Mouse (Mus musculus) B cell, adult 2 months (primary cell): ENCODE measurements around the gene Ak2.

Source experiments
- DNase-seq, 2 experiments: peaks; one replicate each; pipeline ENCODE4 v3.0.0; 2022

Gene Ak2

DNA sequence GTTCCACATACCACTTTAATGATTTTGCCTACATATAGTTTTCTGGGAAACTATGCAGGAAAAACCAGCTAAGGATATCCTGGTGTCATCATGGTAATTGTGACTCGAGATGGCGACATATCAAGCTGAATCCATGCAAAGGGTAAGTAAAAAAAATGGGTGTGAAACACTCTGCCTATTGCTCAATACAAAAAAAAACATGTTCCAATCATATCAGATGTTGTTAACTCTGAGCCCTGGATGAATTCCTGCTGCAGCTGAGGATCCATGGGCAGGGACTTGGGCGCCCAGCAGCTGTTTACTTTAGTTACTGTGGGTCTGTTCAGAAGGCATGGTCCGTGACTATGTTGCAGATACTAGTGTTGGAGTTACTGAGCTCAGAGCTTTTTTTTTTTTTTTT is 15.2 kb upstream of the Ak2 start:
- DNase-seq = no peak

- no peak for DNase-seq
Measured at GRCm38 (mm10) chr4:128977217-128977616, 14.5 kb upstream of the Ak2 start.

GRCm38 (mm10) chr4:128978634-128979033 is 13.1 kb upstream of the Ak2 start:
- no peak for DNase-seq

GRCm38 (mm10) chr4:128980890-128981832 is 10.6 kb upstream of the Ak2 start:
- peak; percentile 56 to 63 for DNase-seq

DNA sequence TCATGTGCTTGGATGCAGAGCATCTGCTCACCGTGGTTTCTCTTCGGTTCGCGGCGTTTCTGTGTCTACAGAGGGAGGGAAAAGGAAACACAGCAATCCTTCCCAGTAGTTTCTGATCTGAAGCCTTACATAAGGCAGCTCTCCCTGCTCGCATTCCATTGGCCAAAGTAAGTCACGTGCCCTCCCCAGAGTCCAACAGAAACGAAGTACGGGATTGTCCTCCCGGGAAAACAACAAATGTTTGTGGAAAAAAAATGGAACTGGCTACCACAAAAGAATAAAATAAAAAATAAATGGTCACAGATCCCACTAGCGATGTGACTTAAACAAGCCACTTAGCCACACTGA is 10.0 kb upstream of the Ak2 start:
- DNase-seq = no peak

GRCm38 (mm10) chr4:128983151-128983550 is 8.6 kb upstream of the Ak2 start:
- no peak for DNase-seq

DNA sequence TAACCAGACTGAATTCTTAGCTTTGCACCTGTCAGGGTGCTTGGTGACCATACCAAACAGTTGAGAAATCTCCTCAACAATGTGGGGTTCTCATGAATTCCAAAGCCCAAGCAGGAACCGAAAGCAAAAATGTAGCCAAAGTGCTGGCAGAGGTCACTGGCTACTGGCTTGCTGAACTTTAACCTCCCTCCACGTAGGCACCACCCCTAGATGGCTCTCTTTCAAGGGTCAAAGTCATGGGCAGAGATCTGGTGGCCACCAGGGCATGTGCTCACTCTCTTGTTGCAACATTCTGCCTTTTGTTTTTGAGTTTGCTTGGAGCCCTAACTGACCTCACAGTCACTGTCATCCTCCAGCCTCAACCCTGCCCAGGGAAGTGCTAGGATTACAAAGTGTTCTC is 8.1 kb upstream of the Ak2 start:
- no peak for DNase-seq

- DNase-seq = no peak
Measured at GRCm38 (mm10) chr4:128984600-128984999, 7.2 kb upstream of the Ak2 start.

GRCm38 (mm10) chr4:128988911-128989310 is 2.8 kb upstream of the Ak2 start:
- no peak for DNase-seq

DNA sequence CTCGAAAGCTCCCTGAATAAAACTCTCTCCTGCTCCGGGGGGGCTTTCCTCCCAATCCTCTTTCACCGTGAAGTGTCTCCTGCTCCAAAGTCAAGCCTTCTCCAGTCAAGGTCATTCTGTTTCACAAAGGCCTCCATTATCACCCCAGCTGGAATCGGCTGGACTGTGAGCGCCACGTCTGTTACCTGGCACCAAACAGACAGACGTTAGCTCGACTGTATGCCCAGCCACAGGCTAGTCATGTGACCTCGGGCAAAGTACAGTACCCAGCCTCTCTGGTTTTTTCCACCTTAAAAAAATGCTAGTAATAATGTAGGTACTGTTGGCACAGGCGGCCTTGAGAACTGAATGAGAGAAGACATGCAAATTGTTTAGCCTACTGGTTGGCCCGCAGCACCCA is 2.1 kb upstream of the Ak2 start:
- DNase-seq = no peak

DNA sequence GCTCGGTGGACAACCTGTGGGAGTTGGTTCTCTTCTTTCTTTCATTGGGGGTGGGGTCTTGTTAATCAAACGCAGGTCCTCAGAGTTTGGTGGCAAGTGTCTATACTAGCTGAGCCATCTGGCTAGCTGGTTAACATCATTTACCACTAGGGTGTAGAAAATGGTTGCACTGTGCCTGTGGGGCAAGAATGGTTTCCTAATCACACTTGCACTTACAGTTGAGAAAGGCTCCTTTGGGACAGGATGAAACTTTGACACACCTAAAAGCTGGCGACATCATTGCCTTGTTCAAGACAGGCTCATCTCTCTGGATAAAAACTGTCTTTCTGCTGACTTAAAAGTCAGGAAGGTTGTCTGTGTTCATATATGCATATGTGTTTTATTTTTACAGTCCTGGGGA is 418 bp downstream of the Ak2 start:
- DNase-seq = no peak

- peak; percentile 93 to 95 for DNase-seq
Measured at GRCm38 (mm10) chr4:128993025-128993662, 1.4 kb downstream of the Ak2 start.

DNA sequence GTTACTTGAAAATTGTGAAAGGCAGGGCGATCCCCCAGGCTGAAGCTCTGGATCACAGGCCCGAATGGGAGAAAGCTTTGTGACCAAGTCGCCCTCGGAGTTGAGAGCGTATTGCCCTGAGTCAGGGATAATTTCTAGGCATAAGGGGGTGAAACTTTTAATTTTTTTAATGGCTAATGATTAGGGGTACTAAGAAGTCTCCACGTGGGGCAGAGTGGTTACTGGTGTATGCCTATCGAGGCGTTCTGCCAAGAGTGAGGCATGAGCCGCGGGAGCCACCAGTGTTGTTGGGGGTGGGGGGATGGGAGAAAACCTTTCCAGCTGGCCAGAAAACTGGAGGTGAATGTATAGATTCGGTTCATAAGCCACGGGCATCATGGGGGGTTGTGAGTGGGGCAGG is 1.9 kb downstream of the Ak2 start:
- DNase-seq = no peak

DNA sequence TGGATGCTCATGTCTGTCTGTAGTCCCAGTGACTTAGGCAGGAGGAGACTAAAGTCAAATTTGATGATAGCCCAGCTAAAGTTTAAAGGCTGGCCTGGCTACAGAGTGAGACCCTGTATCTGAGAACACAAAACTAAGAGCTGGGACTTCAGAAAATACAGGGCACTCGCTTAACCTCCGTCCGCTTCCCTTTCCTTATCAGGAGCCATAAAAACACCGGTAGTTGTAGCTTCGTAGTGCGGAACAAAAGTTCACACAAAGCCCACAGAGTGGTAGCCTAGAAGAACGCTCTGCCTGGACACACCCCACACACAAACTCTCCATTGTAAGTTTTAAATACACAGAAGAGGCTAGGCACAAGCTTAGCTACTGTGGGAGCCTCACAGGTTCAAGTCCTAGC is 3.5 kb downstream of the Ak2 start:
- no peak for DNase-seq

GRCm38 (mm10) chr4:128997258-128997657 is 5.5 kb downstream of the Ak2 start:
- no peak for DNase-seq

DNA sequence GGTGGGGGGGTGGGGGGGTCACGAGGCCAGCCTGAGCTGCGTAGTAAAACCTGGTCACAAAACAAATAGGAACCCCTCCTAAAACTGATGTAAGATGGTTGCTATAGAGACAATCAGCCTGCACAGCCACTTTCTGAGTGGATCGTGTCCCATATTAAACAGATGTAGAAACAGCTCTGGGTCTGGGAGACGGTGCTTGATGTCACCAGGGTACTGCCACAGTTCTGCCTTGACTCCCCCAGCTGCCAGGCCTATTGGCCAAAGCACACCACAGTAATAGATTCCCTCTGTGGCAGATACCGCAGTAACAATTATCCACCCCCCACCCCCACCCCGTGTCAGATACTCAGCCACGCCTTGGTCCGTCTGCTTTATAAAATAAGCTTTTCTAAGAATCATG is 6.6 kb downstream of the Ak2 start:
- DNase-seq = no peak

DNA sequence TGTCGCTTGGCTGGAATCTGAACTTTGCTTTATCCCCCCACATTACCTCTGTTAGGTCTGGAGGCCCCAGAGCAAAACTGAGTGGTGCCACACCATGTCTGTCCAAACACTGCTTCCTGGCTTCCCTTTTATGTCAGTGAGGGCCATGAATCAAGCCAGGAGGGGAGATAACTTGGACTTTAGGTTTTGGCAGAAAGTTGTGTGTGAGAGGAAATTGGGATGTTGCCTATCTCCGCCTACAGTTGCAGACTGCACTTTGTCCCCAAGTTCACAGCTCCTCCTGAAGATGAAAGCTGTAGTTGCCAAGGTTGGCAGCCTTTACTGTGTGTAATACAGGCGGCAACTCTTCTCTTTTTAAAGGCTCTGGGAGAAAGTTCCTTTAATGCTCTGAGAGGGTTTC is 9.0 kb downstream of the Ak2 start:
- DNase-seq = no peak

DNA sequence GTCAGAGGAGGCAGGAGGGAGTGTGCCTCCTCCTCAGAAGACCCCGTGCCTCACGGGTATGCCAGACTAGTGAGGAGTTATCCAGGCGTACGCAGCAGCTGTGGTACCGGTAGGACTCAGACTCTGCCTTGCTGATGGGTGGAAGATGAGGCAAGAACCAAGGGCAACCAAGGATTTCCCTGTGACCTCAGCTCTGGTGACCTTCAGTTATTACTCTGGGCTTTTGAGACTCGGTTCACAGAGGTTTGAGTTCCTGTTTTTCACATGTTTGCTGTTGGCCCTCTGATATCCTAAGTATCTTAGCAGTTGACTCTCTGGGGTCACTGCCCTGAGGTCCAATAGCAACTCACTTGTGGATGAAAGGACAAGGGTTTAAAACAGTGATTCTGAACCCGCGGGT is 12.0 kb downstream of the Ak2 start:
- no peak for DNase-seq

DNA sequence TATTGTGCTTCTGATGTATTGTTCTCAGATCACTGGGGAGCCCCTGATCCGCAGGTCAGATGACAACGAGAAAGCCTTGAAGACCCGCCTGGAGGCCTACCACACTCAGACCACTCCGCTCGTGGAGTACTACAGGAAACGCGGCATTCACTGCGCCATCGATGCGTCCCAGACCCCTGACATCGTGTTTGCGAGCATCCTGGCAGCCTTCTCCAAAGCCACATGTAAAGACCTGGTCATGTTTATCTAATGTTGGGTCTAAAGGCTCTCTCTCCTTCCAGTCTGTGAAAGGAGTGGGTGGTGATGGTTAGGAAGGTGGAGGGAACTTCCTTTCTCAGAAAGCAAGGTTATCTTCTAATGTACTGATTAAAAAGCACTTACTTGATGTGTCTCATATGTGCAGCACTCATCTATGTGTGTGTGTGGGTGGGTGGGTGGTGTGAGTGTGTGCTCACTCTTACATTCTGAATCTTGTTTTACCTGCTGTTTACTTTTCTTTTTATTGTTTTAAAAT is 16.3 kb downstream of the Ak2 start:
- DNase-seq = no peak

GRCm38 (mm10) chr4:129008672-129009071 is 16.9 kb downstream of the Ak2 start:
- no peak for DNase-seq

DNA sequence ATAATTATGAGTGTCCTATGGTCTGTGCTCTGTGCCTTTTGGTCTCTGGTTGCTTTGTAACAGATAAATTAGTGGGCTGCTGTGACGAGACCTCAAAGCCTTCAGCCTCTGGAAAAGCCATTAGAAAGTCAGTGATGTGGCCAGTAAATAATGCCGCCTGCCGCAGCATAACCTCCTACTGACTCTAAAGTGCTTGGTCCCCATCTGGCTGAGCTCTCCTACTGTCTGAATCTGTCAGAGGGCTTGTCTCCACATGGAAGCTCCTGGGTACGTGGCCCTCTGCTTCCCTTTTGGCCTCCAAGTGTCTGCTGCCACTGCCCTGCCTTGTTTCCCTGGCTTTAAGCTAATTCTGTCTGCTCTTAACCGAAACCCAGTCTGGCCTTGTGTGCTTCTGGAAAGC is 17.8 kb downstream of the Ak2 start:
- no peak for DNase-seq

- DNase-seq = no peak
Measured at GRCm38 (mm10) chr4:129011604-129012121, 19.9 kb downstream of the Ak2 start.

GRCm38 (mm10) chr4:129013151-129013864 is 21.6 kb downstream of the Ak2 start:
- DNase-seq = no peak
